Mouse (Mus musculus): ENCODE measurements around the gene Olfr374. TPM values are rescaled to one million over a fixed set of nuclear protein-coding genes. Genes with fewer than 3 reads are reported as not detected.
"Not testable (repeated sequence)": the region's sequence is repeated elsewhere in the genome, so short reads cannot be mapped to it uniquely, and the experiment has no call there.

The Olfr374 gene
- not detected in 2 replicates for polyA plus RNA-seq (2015; fragmentation: Nextera tagmentation; extraction: Ambion mirVana)

GRCm38 (mm10) chr8:72106740-72107139 lies at the start of gene Olfr374:
Olfr374 (plus strand) TSS chr8:72107040.
- Histone ChIP-seq H3K9ac (no peak within 1 kb of the TSS), H3K36me3 (no peaks in the 10 kb centered on the region), H3K4me1 (replicated peaks) (no peaks in the 10 kb centered on the region), H3K4me3 (no peak within 1 kb of the TSS), H3K27ac (no peak within 1 kb of the TSS), H3K27me3 (no peaks in the 10 kb centered on the region), H3K9me3 (replicated peaks) (peaks cover 4% of the 10 kb centered on the region; the same call in 1 of the 2 replicates), H3K4me2 (no peak within 1 kb of the TSS)
- 88% methylated on average over 3 of the region's 3 CpGs for WGBS
- ATAC-seq (replicated peaks; ENCODE audit: insufficient number of reproducible peaks, insufficient read depth, low FRiP score, low read depth): no peak

- H3K9me3 ChIP-seq (replicated peaks); H3K4me2 ChIP-seq; H3K27ac ChIP-seq; H3K4me3 ChIP-seq; H3K36me3 ChIP-seq; H3K27me3 ChIP-seq; H3K9ac ChIP-seq; ATAC-seq (replicated peaks; ENCODE audit: insufficient number of reproducible peaks, insufficient read depth, low FRiP score, low read depth); H3K4me1 ChIP-seq (replicated peaks): not testable (repeated sequence)
- WGBS: 83% methylated on average over 3 of the region's 4 CpGs
Measured at GRCm38 (mm10) chr8:72057643-72058042, 49.2 kb upstream of the Olfr374 start.

- H3K4me3 ChIP-seq; H3K27me3 ChIP-seq; H3K4me1 ChIP-seq (replicated peaks); ATAC-seq (replicated peaks; ENCODE audit: insufficient number of reproducible peaks, insufficient read depth, low FRiP score, low read depth); H3K9ac ChIP-seq; H3K4me2 ChIP-seq; H3K9me3 ChIP-seq (replicated peaks); H3K36me3 ChIP-seq; H3K27ac ChIP-seq: not testable (repeated sequence)
- WGBS: 67% methylated on average over 1 of the region's 1 CpGs
Measured at GRCm38 (mm10) chr8:72066819-72067399, 39.9 kb upstream of the Olfr374 start.

GRCm38 (mm10) chr8:72082877-72083276 lies 24.0 kb upstream of the Olfr374 start, which contains the start of gene Olfr373:
Olfr373 (plus strand) TSS chr8:72083177.
- ATAC-seq (replicated peaks; ENCODE audit: insufficient number of reproducible peaks, insufficient read depth, low FRiP score, low read depth); H3K27ac ChIP-seq; H3K4me1 ChIP-seq (replicated peaks); H3K4me3 ChIP-seq; H3K4me2 ChIP-seq; H3K36me3 ChIP-seq; H3K9me3 ChIP-seq (replicated peaks); H3K27me3 ChIP-seq; H3K9ac ChIP-seq: not testable (repeated sequence)

GRCm38 (mm10) chr8:72084744-72085143 lies 22.1 kb upstream of the Olfr374 start:
- Histone ChIP-seq H3K36me3 (no peaks in the 10 kb centered on the region), H3K4me2 (no peak overlapping the region), H3K4me3 (no peak overlapping the region), H3K27ac (no peak overlapping the region), H3K27me3 (no peaks in the 10 kb centered on the region), H3K9me3 (replicated peaks) (no peaks in the 10 kb centered on the region), H3K4me1 (replicated peaks) (no peaks in the 10 kb centered on the region), H3K9ac (no peak overlapping the region)
- ATAC-seq (replicated peaks; ENCODE audit: insufficient number of reproducible peaks, insufficient read depth, low FRiP score, low read depth): no peak
- WGBS: 66% methylated on average over 5 of the region's 5 CpGs

GRCm38 (mm10) chr8:72087611-72088010 lies 19.2 kb upstream of the Olfr374 start:
- not testable (repeated sequence) for H3K4me1 ChIP-seq (replicated peaks); H3K27ac ChIP-seq; H3K36me3 ChIP-seq; ATAC-seq (replicated peaks; ENCODE audit: insufficient number of reproducible peaks, insufficient read depth, low FRiP score, low read depth); H3K4me3 ChIP-seq; H3K9me3 ChIP-seq (replicated peaks); H3K4me2 ChIP-seq; H3K9ac ChIP-seq; H3K27me3 ChIP-seq
- 76% methylated on average over 3 of the region's 3 CpGs for WGBS

- H3K4me1 ChIP-seq (replicated peaks); H3K4me2 ChIP-seq; H3K9me3 ChIP-seq (replicated peaks); H3K4me3 ChIP-seq; H3K36me3 ChIP-seq; ATAC-seq (replicated peaks; ENCODE audit: insufficient number of reproducible peaks, insufficient read depth, low FRiP score, low read depth); H3K9ac ChIP-seq; H3K27ac ChIP-seq; H3K27me3 ChIP-seq: not testable (repeated sequence)
Measured at GRCm38 (mm10) chr8:72096721-72097120, 10.1 kb upstream of the Olfr374 start.

- not testable (repeated sequence) for H3K9me3 ChIP-seq (replicated peaks); H3K4me2 ChIP-seq; H3K4me3 ChIP-seq; H3K36me3 ChIP-seq; H3K27ac ChIP-seq; H3K27me3 ChIP-seq; H3K4me1 ChIP-seq (replicated peaks); H3K9ac ChIP-seq; ATAC-seq (replicated peaks; ENCODE audit: insufficient number of reproducible peaks, insufficient read depth, low FRiP score, low read depth)
- 61% methylated on average over 6 of the region's 7 CpGs for WGBS
Measured at GRCm38 (mm10) chr8:72099377-72100103, 7.3 kb upstream of the Olfr374 start.

- ATAC-seq (replicated peaks; ENCODE audit: insufficient number of reproducible peaks, insufficient read depth, low FRiP score, low read depth): no peak
- H3K9me3 ChIP-seq (replicated peaks): peaks cover 4% of the 10 kb centered on the region; the same call in 1 of the 2 replicates
- H3K27me3 ChIP-seq: no peaks in the 10 kb centered on the region
- no peaks in the 10 kb centered on the region for H3K36me3 ChIP-seq
- 21% methylated on average over 4 of the region's 4 CpGs for WGBS
- no peaks in the 10 kb centered on the region for H3K4me1 ChIP-seq (replicated peaks)
- H3K4me3 ChIP-seq: no peak overlapping the region
- no peak overlapping the region for H3K9ac ChIP-seq
- no peak overlapping the region for H3K4me2 ChIP-seq
- H3K27ac ChIP-seq: no peak overlapping the region
Measured at GRCm38 (mm10) chr8:72105165-72105564, 1.7 kb upstream of the Olfr374 start.

- WGBS: 66% methylated on average over 6 of the region's 6 CpGs
- no peak overlapping the region for H3K9ac ChIP-seq
- no peak overlapping the region for H3K27ac ChIP-seq
- H3K4me1 ChIP-seq (replicated peaks): no peaks in the 10 kb centered on the region
- H3K4me2 ChIP-seq: no peak overlapping the region
- no peak overlapping the region for H3K4me3 ChIP-seq
- no peaks in the 10 kb centered on the region for H3K27me3 ChIP-seq
- H3K36me3 ChIP-seq: no peaks in the 10 kb centered on the region
- H3K9me3 ChIP-seq (replicated peaks): no peaks in the 10 kb centered on the region
- ATAC-seq (replicated peaks; ENCODE audit: insufficient number of reproducible peaks, insufficient read depth, low FRiP score, low read depth): no peak
Measured at GRCm38 (mm10) chr8:72110876-72111275, 4.0 kb downstream of the Olfr374 start.

GRCm38 (mm10) chr8:72112486-72112885 lies 5.6 kb downstream of the Olfr374 start:
- Histone ChIP-seq H3K36me3 (no peaks in the 10 kb centered on the region), H3K4me1 (replicated peaks) (no peaks in the 10 kb centered on the region), H3K9ac (no peak overlapping the region), H3K4me2 (no peak overlapping the region), H3K9me3 (replicated peaks) (no peaks in the 10 kb centered on the region), H3K27me3 (no peaks in the 10 kb centered on the region), H3K4me3 (no peak overlapping the region), H3K27ac (no peak overlapping the region)
- WGBS: 73% methylated on average over 3 of the region's 3 CpGs
- no peak for ATAC-seq (replicated peaks; ENCODE audit: insufficient number of reproducible peaks, insufficient read depth, low FRiP score, low read depth)

- Histone ChIP-seq H3K9ac (no peak overlapping the region), H3K9me3 (replicated peaks) (no peaks in the 10 kb centered on the region), H3K4me2 (no peak overlapping the region), H3K4me3 (no peak overlapping the region), H3K27ac (no peak overlapping the region), H3K36me3 (no peaks in the 10 kb centered on the region), H3K4me1 (replicated peaks) (no peaks in the 10 kb centered on the region), H3K27me3 (no peaks in the 10 kb centered on the region)
- 84% methylated on average over 2 of the region's 2 CpGs for WGBS
- ATAC-seq (replicated peaks; ENCODE audit: insufficient number of reproducible peaks, insufficient read depth, low FRiP score, low read depth): no peak
Measured at GRCm38 (mm10) chr8:72115202-72115601, 8.4 kb downstream of the Olfr374 start.
